24 mouse cellular contexts compared by ENCODE assay signal in the genomic region with DNA sequence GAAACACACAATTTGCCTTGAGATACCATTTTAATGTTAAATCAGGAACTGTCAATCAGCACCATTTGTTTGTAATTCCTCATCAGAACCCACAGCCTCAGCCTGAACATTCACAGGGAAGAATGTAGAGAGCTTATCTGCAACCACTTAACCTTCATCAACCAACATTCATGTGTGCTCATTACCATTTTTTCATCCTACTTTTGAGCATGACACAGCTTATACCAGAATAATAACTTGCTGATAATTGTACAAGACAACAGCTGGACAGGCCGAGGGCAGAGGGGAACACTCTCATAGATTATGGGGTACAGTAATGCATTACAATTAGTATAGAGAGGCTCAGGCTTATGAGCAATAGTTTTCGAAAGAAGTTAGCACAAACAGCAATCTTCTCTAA.
DNase-seq lines count a peak whose midpoint lies in the region; ATAC-seq and TF ChIP-seq lines count a peak whose summit lies in the region.
"Had no signal": no experiment of that assay in that cellular context is flagged by ENCODE, and none has a peak within 500 bp of the region (broad histone marks: within the 10 kb centered on the region; RNA-seq: fewer than 3 reads in every experiment).

No protein-coding gene starts in this region.

- no peaks in the 10 kb centered on the region for H3K36me3 ChIP-seq in forebrain, embryonic 11.5 days (ENCODE audit: control insufficient read depth, insufficient read depth, low read length)
- no peaks in the 10 kb centered on the region for H3K36me3 ChIP-seq in forebrain, embryonic 10.5 days (replicated peaks)
- no peaks in the 10 kb centered on the region for H3K36me3 ChIP-seq in forebrain, embryonic 14.5 days (ENCODE audit: control insufficient read depth, insufficient read depth, low read length)
- no peaks in the 10 kb centered on the region for H3K36me3 ChIP-seq in forebrain, postnatal 0 days (ENCODE audit: insufficient read depth)
- H3K36me3 ChIP-seq: embryonic facial prominence, embryonic 10.5 days; embryonic facial prominence, embryonic 13.5 days; heart, embryonic 10.5 days; heart, embryonic 13.5 days; hindbrain, embryonic 12.5 days; hindbrain, embryonic 15.5 days had no signal

- no peaks in the 10 kb centered on the region for H3K27me3 ChIP-seq in forebrain, embryonic 11.5 days (ENCODE audit: control insufficient read depth, insufficient read depth, low read length)
- no peaks in the 10 kb centered on the region for H3K27me3 ChIP-seq in forebrain, embryonic 10.5 days (ENCODE audit: poor library complexity, severe bottlenecking)
- no peaks in the 10 kb centered on the region for H3K27me3 ChIP-seq in forebrain, embryonic 14.5 days (replicated peaks; ENCODE audit: control insufficient read depth, insufficient read depth, low read length)
- H3K27me3 ChIP-seq in forebrain, postnatal 0 days (ENCODE audit: insufficient read depth, low read length): no peaks in the 10 kb centered on the region
- H3K27me3 ChIP-seq: embryonic facial prominence, embryonic 13.5 days; heart, embryonic 13.5 days; hindbrain, embryonic 12.5 days; hindbrain, embryonic 15.5 days had no signal

- DNase-seq in forebrain, embryonic 11.5 days (ENCODE audit: low spot score): no peak
- no peak for DNase-seq in forebrain, embryonic 10.5 days (ENCODE audit: extremely low spot score, low spot score)
- DNase-seq in brain, embryonic 14.5 days (ENCODE audit: low read depth): peak; percentile 78
- DNase-seq in forebrain, embryonic 14.5 days (ENCODE audit: low spot score): peak; percentile 61
- no peak for DNase-seq in forebrain, postnatal 0 days
- DNase-seq in gastrocnemius, postnatal 4 days (ENCODE audit: low spot score in 2 of 2): no peak
- no peak for DNase-seq in cerebellum, adult 11 months
- DNase-seq: adrenal gland, adult 8-10 months; adrenal gland, postnatal 25 days; cerebellum, adult 11-12 months; cerebellum, adult 8-10 months; cerebellum, postnatal 10 days; cerebellum, postnatal 36 days; embryo, embryonic 11 days; gastrocnemius, postnatal 25 days; heart, adult 2 months had no signal

- TF ChIP-seq POLR2A in brain, embryonic 14.5 days (IDR thresholded peaks at IDR 0.05; ENCODE audit: borderline replicate concordance, extremely low read depth, insufficient read depth, insufficient read length, poor library complexity, severe bottlenecking): no peak

- WGBS in forebrain, embryonic 11.5 days: 79% methylated on average over 2 of the region's 2 CpGs
- 92% methylated on average over 2 of the region's 2 CpGs for WGBS in forebrain, embryonic 10.5 days
- 70% methylated on average over 2 of the region's 2 CpGs for WGBS in forebrain, embryonic 14.5 days
- WGBS in forebrain, postnatal 0 days: 62% methylated on average over 2 of the region's 2 CpGs

- peak; percentile 61; the same call in 1 of the 2 replicates for ATAC-seq in forebrain, embryonic 11.5 days (replicated peaks; ENCODE audit: low FRiP score)
- ATAC-seq in forebrain, embryonic 14.5 days: peak; percentile 91
- ATAC-seq in forebrain, postnatal 0 days: peak; percentile 45; the same call in 1 of the 2 replicates
- ATAC-seq: activated CD4-positive, CD25-positive, alpha-beta regulatory T cell, adult 4 months; intestine, postnatal 0 days had no signal

- TF ChIP-seq CTCF in brain, embryonic 14.5 days (IDR thresholded peaks at IDR 0.05; ENCODE audit: borderline replicate concordance, extremely low read depth, insufficient read depth, insufficient read length): no peak
- no peak for TF ChIP-seq CTCF in forebrain, postnatal 0 days (IDR thresholded peaks at IDR 0.05; ENCODE audit: low read depth)

- no peak overlapping the region for H3K27ac ChIP-seq in forebrain, embryonic 11.5 days (ENCODE audit: low read depth, low read length)
- no peak overlapping the region for H3K27ac ChIP-seq in forebrain, embryonic 10.5 days
- H3K27ac ChIP-seq in forebrain, embryonic 14.5 days (ENCODE audit: low read depth, low read length): no peak overlapping the region
- H3K27ac ChIP-seq in forebrain, postnatal 0 days (ENCODE audit: low read depth, low read length): no peak overlapping the region
- H3K27ac ChIP-seq: embryonic facial prominence, embryonic 10.5 days; embryonic facial prominence, embryonic 13.5 days; heart, adult 2 months; heart, embryonic 10.5 days; heart, embryonic 13.5 days; hindbrain, embryonic 12.5 days; hindbrain, embryonic 15.5 days had no signal

- H3K4me2 ChIP-seq in forebrain, embryonic 11.5 days (ENCODE audit: low read depth, low read length, severe bottlenecking): no peak overlapping the region
- no peak overlapping the region for H3K4me2 ChIP-seq in forebrain, embryonic 14.5 days (ENCODE audit: low read length)
- no peak overlapping the region for H3K4me2 ChIP-seq in forebrain, postnatal 0 days (ENCODE audit: low read depth)
- H3K4me2 ChIP-seq: embryonic facial prominence, embryonic 13.5 days; heart, embryonic 13.5 days; hindbrain, embryonic 12.5 days; hindbrain, embryonic 15.5 days had no signal

- H3K4me3 ChIP-seq in forebrain, embryonic 11.5 days (ENCODE audit: low read depth, low read length): no peak overlapping the region
- H3K4me3 ChIP-seq in forebrain, embryonic 10.5 days: no peak overlapping the region
- H3K4me3 ChIP-seq in forebrain, embryonic 14.5 days (ENCODE audit: low read depth, low read length): no peak overlapping the region
- H3K4me3 ChIP-seq in forebrain, postnatal 0 days (ENCODE audit: low read depth, low read length): no peak overlapping the region
- H3K4me3 ChIP-seq: embryonic facial prominence, embryonic 10.5 days; embryonic facial prominence, embryonic 13.5 days; heart, adult 2 months; heart, embryonic 10.5 days; heart, embryonic 13.5 days; hindbrain, embryonic 12.5 days; hindbrain, embryonic 15.5 days had no signal

- no peaks in the 10 kb centered on the region for H3K9me3 ChIP-seq in forebrain, embryonic 11.5 days (ENCODE audit: control insufficient read depth, low read length)
- H3K9me3 ChIP-seq in forebrain, embryonic 10.5 days: no peaks in the 10 kb centered on the region
- no peaks in the 10 kb centered on the region for H3K9me3 ChIP-seq in forebrain, embryonic 14.5 days (replicated peaks; ENCODE audit: control insufficient read depth, low read length)
- H3K9me3 ChIP-seq in forebrain, postnatal 0 days (ENCODE audit: low read length): no peaks in the 10 kb centered on the region
- H3K9me3 ChIP-seq: embryonic facial prominence, embryonic 10.5 days; embryonic facial prominence, embryonic 13.5 days; heart, embryonic 10.5 days; heart, embryonic 13.5 days; hindbrain, embryonic 12.5 days; hindbrain, embryonic 15.5 days had no signal

- no peaks in the 10 kb centered on the region for H3K4me1 ChIP-seq in forebrain, embryonic 11.5 days (replicated peaks; ENCODE audit: control insufficient read depth, insufficient read depth, low read length)
- H3K4me1 ChIP-seq in forebrain, embryonic 10.5 days: no peaks in the 10 kb centered on the region
- H3K4me1 ChIP-seq in forebrain, embryonic 14.5 days (ENCODE audit: control insufficient read depth, insufficient read depth, low read length): no peaks in the 10 kb centered on the region
- H3K4me1 ChIP-seq in forebrain, postnatal 0 days (ENCODE audit: insufficient read depth): no peaks in the 10 kb centered on the region
- H3K4me1 ChIP-seq: embryonic facial prominence, embryonic 13.5 days; heart, embryonic 10.5 days; hindbrain, embryonic 12.5 days; hindbrain, embryonic 15.5 days had no signal

- no peak overlapping the region for H3K9ac ChIP-seq in forebrain, embryonic 11.5 days (ENCODE audit: low read length)
- H3K9ac ChIP-seq in forebrain, embryonic 14.5 days (ENCODE audit: low read length): no peak overlapping the region
- no peak overlapping the region for H3K9ac ChIP-seq in forebrain, postnatal 0 days
- H3K9ac ChIP-seq: embryonic facial prominence, embryonic 13.5 days; heart, embryonic 13.5 days; hindbrain, embryonic 12.5 days; hindbrain, embryonic 15.5 days had no signal

Comparison
In these comparisons a context has a peak if more than half of its experiments do, and no peak if none do; other contexts are left out.
1. DNase-seq: peak in brain, embryonic 14.5 days (single experiment) and forebrain, embryonic 14.5 days (single experiment); none in forebrain, embryonic 11.5 days (single experiment), forebrain, embryonic 10.5 days (single experiment), forebrain, postnatal 0 days (single experiment), gastrocnemius, postnatal 4 days (0 of 2) and cerebellum, adult 11 months (single experiment).
2. Peak in every context shown above with its lines, with median percentiles within 50 percentile points of each other: ATAC-seq.